Mouse (Mus musculus): ENCODE results near the gene Sparcl1.

DNA sequence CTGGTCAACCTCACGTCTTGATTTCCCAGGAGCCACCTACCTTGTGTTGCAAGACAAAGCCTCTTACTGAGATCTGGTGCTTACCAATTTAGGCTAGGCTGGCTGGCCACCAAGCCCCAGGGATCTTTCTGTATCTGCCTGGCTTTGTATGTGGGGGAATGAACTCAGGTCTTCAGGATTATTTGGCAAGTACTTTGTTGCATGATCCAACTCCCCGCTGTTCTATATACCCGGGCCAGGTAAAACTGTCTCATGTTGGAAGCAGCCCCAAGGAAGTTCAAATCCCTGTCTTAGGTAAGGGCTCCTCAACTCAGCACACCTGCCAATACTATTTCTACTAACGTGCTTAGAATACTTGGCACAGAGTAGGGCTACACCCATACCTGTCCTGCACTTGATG lies 17.4 kb upstream of the Sparcl1 start:
- no peak for TF ChIP-seq CTCF (IDR thresholded peaks at IDR 0.05; ENCODE audit: control insufficient read depth, insufficient read depth, insufficient read length)
- no peak for TF ChIP-seq MAX (IDR thresholded peaks at IDR 0.05)

Measured in C2C12 (cell line).